Mouse (Mus musculus): ENCODE data around the gene Syce1l. TPM values are rescaled to one million over a fixed set of nuclear protein-coding genes. Genes with fewer than 3 reads are reported as not detected.

The Syce1l gene
- total RNA-seq, 1 experiment from 2014 or later = not detected

DNA sequence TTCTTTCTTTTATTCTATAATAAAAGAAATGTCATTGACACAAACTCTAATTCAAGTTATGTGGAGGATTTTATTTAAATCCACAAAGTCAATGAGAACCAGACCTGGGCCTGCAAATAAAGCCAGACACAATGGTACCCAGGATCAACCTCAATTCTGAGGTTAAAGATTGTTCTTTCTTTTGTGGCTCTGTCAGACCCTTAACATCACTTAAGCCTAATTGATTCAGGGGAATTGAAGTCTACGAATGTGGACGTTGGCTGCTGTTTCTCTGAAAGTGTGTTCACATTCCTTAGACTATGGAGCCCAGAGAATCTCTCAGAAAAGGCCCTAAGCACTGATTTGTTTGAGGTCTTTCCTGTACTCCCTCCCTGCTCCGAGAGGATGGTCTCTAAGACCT, 30.3 kb downstream of the Syce1l start:
- no peak for DNase-seq

DNA sequence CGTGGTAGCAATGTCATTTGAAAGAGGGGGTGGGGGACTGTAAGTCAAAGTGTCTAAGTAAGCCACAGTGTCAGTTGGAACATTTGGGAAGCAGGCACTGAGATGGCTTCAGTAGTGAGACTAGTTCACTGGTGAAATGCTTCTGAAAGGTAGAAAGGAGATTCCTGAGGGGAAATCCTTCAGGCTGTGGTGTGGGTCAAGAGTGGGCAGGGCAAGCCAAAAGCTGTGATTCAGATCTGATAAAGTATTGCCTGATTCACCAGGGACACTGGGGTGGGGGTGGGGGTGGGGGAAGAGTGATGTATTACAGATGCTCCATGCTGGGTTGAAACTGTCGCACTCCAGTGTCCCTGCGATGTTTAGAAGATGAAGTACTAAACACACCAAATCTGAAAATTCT, 31.6 kb downstream of the Syce1l start:
- no peak for DNase-seq

DNA sequence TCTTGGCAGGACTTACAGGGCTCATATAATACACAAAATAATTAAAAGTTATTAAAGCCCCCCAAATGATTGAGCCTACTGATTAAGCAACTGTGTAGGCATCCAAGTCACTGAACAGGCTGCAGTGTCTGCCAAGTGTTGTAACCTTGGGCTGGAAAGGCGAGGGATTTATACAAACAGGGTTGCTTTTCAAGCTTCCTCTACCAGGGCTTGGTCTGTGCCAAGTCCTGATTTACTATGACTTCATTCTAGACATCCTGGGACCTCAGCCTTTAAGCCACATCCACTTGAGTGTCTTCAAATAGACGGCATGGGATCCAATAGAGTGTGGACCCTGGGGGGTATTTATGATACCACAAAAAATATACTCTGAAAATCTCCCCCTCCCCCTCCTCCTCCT, 32.3 kb downstream of the Syce1l start:
- peak; percentile 20 for DNase-seq

DNA sequence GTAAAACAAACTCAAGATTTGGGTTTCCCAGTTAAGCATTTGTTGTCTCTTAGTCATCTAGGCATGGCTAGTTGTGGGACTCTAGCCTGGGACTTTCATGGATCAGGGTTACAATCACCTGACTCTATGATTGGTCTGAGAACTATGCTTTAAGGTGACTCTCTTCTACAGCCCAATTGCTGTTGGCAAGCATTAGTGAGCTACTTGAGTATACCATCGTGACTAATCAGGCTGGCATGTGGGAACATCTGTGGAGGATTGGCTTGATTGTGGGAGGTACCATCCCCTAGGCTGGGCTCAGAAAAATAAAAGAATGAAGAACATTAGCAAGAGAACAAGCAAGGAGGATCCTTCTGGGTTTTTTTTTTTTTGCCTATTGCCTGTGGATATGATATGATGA, 33.8 kb downstream of the Syce1l start:
- no peak for DNase-seq

DNA sequence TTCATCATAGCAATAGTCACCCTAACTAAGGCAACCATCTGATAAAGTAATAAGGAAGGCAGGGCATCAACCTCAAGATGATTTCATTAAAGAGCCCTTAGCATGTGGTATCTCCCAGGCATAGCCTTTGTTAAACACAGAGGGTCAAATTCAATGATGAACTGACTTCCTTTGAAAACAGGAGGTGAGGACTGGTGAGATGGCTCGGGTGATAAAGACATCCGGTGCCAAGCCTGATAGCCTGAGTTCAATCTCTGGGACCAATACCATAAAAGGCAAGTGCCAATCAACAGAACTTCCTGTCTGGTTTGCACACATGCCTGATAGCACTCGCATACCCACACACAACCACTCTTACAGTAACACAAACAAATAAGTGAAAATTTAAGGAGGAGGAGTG, 36.3 kb downstream of the Syce1l start:
- DNase-seq = no peak

DNA sequence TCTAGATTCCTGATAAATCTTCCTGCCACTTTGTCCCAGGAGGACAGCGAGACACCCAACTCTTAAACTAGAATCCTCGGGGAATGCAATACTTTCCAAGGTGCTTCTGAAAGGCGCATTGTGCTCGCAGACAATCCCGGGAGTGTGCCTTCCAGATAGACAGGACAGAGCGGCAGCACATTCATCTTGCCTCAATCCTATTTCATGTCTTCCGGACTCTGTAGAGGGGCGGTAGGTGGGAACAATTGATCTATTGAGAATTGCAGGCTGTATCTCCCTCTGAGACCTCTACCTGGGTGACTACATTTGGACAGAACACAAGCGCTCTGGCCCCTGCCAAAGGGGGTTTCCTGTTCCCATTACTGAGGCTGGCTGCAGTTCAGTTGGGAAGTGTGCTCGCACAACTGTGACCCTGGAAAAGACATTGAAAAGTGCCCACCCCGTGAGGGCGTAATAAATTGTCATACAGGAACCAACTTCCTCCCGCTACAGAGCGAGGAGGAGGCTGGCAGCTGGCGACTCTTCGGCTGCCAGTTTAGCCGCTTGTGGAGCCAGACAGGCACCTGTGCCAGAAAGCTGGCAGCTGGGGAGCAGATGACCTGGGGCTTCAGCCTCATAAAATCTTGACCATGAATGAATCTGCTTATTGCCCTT, 45.0 kb downstream of the Syce1l start:
- peak; percentile 6 for DNase-seq

DNA sequence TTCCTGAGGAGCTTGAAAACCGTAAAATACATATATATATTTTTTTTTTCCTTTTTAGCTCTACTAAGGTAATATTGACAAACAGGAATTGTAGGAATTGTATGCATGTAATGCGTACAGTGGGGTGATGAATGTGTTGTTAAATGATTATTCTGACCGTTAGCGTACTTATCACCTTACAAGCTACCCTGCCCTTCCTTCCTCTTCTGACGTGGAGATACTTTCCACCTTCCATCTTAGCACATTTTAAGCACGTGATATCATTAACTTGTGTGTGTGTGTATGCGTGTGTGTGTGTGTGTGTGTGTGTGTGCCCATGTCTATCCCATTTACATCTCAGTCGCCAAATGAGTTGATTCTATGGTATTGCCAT, 45.5 kb downstream of the Syce1l start:
- DNase-seq = no peak

DNA sequence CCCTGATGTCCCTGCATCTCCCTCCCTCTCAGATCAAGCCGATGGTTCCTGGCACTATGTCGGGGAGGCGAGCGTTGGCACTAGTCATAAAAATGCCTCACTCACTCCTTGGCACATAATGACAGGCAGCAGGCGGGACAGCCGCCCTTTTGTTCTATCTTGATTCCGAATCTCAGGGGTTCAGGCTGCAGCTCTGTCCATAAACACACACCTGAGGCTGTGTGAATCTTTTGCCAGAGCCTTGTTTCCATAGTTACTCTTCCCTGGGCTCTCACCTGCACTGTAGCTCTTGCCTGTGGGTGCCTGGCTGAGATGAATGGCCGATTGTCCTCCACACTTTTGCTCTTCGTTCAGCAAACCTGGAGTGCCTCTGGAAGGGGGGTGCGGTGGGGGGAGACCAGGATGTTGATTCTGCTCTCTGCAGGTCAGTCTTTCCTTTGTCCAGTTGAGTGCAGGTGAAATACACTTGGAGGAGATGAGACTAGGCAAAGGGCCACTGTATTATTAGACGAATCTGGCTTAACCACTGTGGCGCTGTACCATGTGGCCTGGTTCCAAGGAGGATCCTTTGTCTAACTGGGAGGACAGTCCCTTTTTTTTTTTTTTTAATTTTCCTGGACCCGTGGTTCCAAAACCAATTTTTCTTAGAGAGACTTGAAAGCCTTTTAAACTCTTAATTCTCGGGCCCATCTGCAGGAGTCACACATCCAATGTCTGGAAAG, 48.8 kb downstream of the Syce1l start:
- no peak for DNase-seq

DNA sequence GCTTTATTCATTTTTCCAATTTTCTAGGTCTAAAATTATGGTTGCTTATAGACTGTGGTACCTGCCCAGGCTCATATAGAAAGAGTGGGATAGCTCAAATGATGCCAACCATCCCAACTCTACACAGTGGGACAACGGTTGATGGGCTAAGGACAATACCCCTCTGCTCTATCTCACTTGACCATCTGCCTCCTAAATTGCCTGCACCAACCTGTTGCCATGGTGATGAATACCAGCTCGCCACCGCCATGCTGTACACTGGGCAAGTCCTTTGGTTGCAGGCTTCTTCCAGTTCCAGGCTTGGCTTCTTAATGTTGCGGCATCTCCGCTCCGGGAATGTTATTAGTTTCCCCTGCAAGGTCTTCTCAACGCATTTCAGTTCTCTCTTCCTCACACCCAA, 62.0 kb downstream of the Syce1l start:
- DNase-seq = no peak

Other genes starting within 250 kb of the Syce1l start
- 23.9 and 24.9 TPM in 2 replicates for gene Mon1b, start 7.6 kb upstream of the Syce1l start, total RNA-seq (2021)
- 0.71 TPM in 1 of 2 replicates, not detected in the other for gene Adamts18, start 205.5 kb downstream of the Syce1l start, total RNA-seq (2021)